Mouse (Mus musculus) testis, adult 2 months (tissue): ENCODE measurements around the gene Ten1.

Source experiments
- CTCF ChIP-seq: fragments of 200-500 bp; IDR thresholded peaks from 2 replicates; pipeline ENCODE4 v1.5.1; 2012; ENCODE audit warnings: low read depth, mild to moderate bottlenecking, inconsistent platforms, low read length, moderate library complexity; ENCODE audit not compliant: control insufficient read depth, insufficient read depth, insufficient replicate concordance
- POLR2A ChIP-seq: fragments of 200-500 bp; IDR thresholded peaks from 2 replicates; pipeline ENCODE4 v1.6.1; 2012; ENCODE audit warnings: low read depth, mild to moderate bottlenecking, inconsistent platforms, low read length, moderate library complexity; ENCODE audit not compliant: control insufficient read depth

DNA sequence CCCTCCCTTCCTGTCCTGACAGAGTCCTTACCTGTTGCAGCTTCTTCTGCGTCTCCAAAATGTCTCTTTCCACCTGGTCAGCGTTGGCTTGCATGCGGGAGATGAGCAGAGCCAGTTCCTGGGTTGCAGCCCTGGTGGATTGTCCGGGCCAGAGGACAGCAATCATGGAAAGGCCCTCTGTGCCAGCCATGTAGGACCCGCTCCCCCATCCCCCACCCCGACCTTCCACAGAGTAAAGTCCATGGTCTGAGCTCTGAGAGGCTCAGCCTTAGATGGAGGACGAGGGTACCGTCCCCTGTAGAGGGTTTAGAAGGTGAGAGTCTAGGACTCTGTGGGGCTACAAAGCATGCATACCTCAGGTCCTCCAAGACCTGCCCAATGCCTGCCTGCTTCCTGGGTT is 36.2 kb downstream of the Ten1 start:
- TF ChIP-seq CTCF = no peak
- no peak for TF ChIP-seq POLR2A
